Mouse (Mus musculus) brain, embryonic 14.5 days (tissue): ENCODE measurements at regions not wholly inside any gene's neighbourhood (a gene's known extent, or its start where the extent isn't known, plus 50 kb on each side); places are given as distances from the start of the nearest gene placed in this dataset.

ENCODE experiments used
- CTCF ChIP-seq: fragments of 200-500 bp; IDR thresholded peaks from 2 replicates; pipeline ENCODE4 v1.5.1; 2012; ENCODE audit warnings: inconsistent platforms, mild to moderate bottlenecking, moderate library complexity, borderline replicate concordance; ENCODE audit not compliant: insufficient read depth, insufficient read length; ENCODE audit errors: extremely low read depth
- POLR2A ChIP-seq: fragments of 200-500 bp; IDR thresholded peaks from 2 replicates; pipeline ENCODE4 v1.6.1; 2012; ENCODE audit warnings: mild to moderate bottlenecking, inconsistent platforms, borderline replicate concordance; ENCODE audit not compliant: poor library complexity, insufficient read depth, insufficient read length, severe bottlenecking; ENCODE audit errors: extremely low read depth

- no peak for TF ChIP-seq CTCF
- no peak for TF ChIP-seq POLR2A
These were observed 1360.6 kb downstream of the Gsdmc2 start for GRCm38 (mm10) chr15:62484350-62484749.
